16 mouse cellular contexts compared by ENCODE assay signal in the genomic region with DNA sequence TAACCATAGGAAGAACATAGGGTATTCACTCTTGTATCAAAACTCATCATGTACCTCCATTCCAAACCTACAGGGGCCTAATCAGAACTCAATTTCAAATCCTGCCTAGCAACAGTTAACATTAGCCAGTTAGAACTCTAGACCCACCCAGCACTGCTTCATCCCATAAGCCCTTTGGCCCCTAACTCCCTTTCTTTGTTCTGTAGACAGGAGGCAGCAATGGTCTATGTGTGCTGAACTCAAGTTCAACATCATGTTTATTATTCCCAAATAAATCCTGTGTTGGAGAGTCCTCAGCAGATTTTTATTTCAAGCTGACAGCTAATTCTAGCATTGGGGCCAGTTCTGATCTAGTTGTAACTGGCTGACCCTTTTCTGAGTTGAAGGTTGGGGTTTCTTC.
"Had no signal": no experiment of that assay in that cellular context is flagged by ENCODE, and none has a peak within 500 bp of the region (broad histone marks: within the 10 kb centered on the region; RNA-seq: fewer than 3 reads in every experiment).

No protein-coding gene starts in this region.

- H3K36me3 ChIP-seq: limb, embryonic 10.5 days; liver, embryonic 15.5 days; midbrain, embryonic 15.5 days; neural tube, embryonic 12.5 days had no signal

- H3K27me3 ChIP-seq: liver, embryonic 15.5 days; midbrain, embryonic 15.5 days; neural tube, embryonic 12.5 days had no signal

- H3K4me2 ChIP-seq: liver, embryonic 11.5 days; liver, embryonic 15.5 days; midbrain, embryonic 11.5 days; midbrain, embryonic 15.5 days; neural tube, embryonic 12.5 days had no signal

- H3K4me3 ChIP-seq: left cerebral cortex, adult 2 months; limb, embryonic 10.5 days; liver, embryonic 15.5 days; megakaryocyte, embryonic 14.5 days; midbrain, embryonic 15.5 days; neural tube, embryonic 12.5 days had no signal

- H3K27ac ChIP-seq: left cerebral cortex, adult 2 months; limb, embryonic 10.5 days; liver, embryonic 15.5 days; macrophage; midbrain, embryonic 15.5 days; neural tube, embryonic 12.5 days had no signal

- H3K9ac ChIP-seq: liver, embryonic 15.5 days; midbrain, embryonic 15.5 days; neural tube, embryonic 12.5 days had no signal

- H3K9me3 ChIP-seq: limb, embryonic 10.5 days; liver, embryonic 15.5 days; megakaryocyte, embryonic 14.5 days; midbrain, embryonic 15.5 days; neural tube, embryonic 12.5 days had no signal

- H3K4me1 ChIP-seq: limb, embryonic 10.5 days; liver, embryonic 15.5 days; megakaryocyte, embryonic 14.5 days; midbrain, embryonic 15.5 days; neural tube, embryonic 12.5 days had no signal

- ATAC-seq: intestine, embryonic 16.5 days; midbrain, embryonic 15.5 days had no signal

- DNase-seq: kidney, adult 8-10 months; lung, adult 2 months; retina, postnatal 1 day; right cerebral cortex, postnatal 4 days; spleen, adult 18-20 months; thymus, postnatal 36 days had no signal
